Mouse (Mus musculus) thymus, postnatal 10 days (tissue): ENCODE data around the gene Kif1b.

Experiments
- DNase-seq, 2 experiments: peaks; one replicate each; pipeline ENCODE4 v3.0.0; 2021; ENCODE audit warnings: low spot score in 2 of 2

Gene Kif1b

GRCm38 (mm10) chr4:149307596-149308490 lies at the start of gene Kif1b:
Gene Kif1b, minus strand, starts transcription at chr4:149307693.
- peak; percentile 92 to 99 for DNase-seq

DNA sequence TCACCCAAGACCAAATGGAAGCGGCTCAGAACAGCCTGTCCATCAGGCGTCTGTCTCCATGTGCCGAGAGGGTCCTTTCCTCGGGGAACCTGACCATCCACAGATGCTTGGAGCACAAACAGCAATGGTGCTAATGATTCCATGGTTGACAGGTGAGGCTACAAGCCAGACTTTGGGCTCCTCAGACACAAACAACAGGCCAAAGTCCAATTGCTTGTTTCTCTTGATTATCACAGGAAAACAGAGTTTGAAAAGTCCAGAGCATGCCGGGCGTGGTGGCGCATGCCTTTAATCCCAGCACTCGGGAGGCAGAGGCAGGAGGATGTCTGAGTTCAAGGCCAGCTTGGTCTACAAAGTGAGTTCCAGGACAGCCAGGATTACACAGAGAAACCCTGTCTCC lies 47.2 kb upstream of the Kif1b start:
- no peak for DNase-seq

GRCm38 (mm10) chr4:149351596-149352150 lies 44.2 kb upstream of the Kif1b start:
- no peak for DNase-seq

- no peak for DNase-seq
These were observed 41.5 kb upstream of the Kif1b start for GRCm38 (mm10) chr4:149348963-149349362.

GRCm38 (mm10) chr4:149345873-149346272 lies 38.4 kb upstream of the Kif1b start:
- no peak for DNase-seq

GRCm38 (mm10) chr4:149344311-149344710 lies 36.8 kb upstream of the Kif1b start:
- DNase-seq, result no peak

GRCm38 (mm10) chr4:149340680-149341079 lies 33.2 kb upstream of the Kif1b start:
- DNase-seq, result no peak

DNA sequence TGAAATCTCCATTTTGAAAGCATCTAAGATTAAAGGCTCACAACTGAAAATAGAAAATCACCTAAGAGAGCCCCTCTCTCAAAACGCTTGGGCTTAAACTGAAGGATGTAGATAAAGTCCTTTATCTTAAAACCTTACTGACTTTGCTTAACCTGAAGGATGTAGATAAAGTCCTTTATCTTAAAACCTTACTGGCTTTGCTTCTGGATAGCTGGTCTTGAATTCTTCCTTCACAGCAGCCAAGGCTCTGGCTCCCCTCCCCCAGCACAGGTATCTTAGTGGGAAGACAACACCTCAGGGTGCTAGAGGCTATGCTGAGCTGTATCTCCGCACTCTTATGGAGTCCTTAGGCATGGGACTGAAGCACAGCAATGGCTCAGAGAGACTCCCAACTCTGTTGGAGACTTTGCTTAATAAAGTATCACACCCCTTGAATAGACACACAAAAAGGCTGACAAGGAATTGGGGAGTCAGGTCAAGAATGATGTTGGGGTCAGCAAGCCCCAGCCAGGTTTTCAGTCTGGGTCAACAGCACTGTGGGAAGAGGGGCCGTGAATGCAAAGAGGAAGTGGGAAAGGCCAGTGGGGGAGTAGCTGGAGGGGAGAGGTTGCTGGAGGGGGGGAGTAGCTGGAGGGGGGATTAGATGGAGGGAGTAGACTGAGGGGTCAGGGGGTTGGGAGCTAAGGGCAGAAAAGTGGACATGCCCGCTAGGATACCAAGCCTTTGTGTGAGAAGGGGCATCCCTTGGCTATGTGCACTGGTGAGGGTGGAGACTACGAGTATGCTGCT lies 32.1 kb upstream of the Kif1b start:
- no peak for DNase-seq

GRCm38 (mm10) chr4:149338137-149338536 lies 30.6 kb upstream of the Kif1b start:
- no peak for DNase-seq

DNA sequence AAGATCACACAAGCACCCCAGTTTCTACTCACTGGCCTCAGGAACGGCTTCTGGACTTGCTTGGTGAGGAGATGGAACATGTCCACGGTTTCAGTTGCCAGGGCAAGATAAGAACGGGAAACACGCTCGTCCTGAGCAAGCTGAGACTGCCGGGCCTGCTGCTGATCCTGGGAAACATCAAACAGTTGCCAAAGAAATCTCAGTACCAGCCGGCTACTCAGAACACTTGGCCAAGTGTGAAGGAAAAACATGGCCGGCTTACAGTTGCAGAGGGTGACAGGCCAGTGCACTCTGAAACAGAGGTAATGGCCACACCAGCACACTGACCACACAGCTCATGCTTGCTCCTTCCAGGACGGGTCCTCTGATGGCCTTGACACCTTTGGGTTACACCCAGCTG lies 29.9 kb upstream of the Kif1b start:
- no peak for DNase-seq

GRCm38 (mm10) chr4:149336302-149336701 lies 28.8 kb upstream of the Kif1b start:
- DNase-seq, result no peak

DNA sequence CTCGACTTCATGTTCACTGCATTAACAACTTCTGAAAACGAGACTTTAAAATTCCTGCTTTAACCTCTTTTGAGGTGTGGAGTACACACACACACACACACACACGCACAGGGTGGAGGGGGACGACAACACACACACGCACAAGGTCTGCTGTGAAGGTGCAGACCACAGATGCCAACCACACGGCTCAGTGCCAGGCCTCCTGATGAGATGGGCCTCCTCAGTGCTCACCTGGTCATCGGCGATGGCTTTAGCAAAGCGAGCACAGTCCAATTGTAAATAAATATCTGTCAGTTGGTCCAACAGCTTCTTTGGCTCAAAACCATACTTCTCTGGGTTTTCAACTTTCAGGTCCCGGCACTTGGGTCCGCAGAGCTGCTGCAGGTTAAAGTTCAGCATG lies 27.4 kb upstream of the Kif1b start:
- DNase-seq, result no peak

DNA sequence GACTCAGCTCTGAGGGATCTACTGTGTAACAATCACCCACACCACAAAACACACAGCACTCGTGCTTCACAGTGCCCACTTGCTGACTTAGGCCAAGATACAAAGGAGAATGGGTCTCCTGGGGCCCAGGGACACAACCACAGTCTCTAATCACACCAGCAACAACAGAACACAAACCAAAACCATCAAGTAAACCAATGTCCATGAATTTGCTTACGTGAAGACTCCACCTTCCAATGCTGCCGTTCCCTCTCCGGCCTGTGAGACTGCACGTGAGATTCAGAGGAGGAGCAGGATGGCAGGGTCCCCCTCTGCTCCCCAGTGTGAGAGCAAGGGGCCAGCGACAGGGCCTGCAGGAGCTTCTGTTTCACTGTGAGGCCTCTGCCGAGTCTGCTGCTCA lies 25.2 kb upstream of the Kif1b start:
- no peak for DNase-seq

DNA sequence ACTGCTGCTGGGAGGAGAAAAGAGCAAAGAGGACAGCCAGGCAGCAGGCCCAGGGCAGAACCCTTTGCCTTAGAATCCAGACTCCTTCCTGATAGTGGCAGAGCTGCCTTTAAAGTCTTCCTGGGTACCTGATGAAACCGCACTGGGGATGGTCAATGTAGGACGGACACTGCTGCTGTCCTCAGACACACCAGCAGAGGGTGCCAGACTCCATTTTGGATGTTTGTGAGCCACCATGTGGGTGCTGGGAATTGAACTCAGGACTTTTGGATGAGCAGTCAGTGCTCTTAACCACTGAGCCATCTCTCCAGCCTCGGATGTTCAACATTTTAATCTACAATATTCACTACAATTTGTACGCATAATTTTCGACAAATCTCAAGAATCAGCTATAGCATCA lies 23.0 kb upstream of the Kif1b start:
- DNase-seq, result no peak

DNA sequence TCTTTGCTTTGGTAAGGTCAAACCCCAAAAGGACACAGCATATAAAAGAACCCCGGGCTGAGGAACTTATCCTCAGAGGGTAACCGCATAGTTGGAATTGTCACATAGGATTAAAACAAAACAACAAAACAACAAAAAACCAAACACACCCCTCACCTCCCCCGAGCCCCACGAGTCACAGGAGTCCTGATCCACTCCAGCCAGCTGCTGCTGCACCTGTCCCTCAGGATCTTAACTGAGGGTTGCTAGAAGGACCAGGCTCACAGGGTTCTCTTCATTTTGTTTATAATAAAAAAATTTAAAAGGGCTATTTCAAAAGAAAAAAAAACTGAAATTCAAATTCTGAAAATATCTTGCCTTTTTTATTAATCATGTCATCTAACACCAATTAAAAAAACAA lies 21.2 kb upstream of the Kif1b start:
- no peak for DNase-seq

DNA sequence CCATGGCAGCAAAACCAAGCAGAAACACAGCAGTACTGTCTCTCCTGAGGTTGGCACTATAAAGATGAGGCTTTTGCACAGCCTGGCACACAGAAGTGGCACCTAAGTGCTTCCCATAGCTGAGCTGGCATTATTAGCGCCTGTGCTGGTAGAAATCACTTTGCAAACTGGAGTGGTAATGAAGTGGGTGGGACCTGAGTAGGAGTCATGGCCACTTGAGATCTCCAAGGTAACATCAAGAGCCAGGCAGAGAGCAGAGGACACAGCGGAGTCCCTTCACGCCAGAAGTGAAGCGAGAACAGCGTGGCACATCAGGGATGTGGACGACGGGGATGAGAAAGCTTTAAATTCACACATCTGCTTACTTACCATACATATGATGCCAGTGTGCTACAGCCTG lies 19.8 kb upstream of the Kif1b start:
- no peak for DNase-seq

- no peak for DNase-seq
These were observed 18.1 kb upstream of the Kif1b start for GRCm38 (mm10) chr4:149325411-149326162.

- DNase-seq, result no peak
These were observed 16.2 kb upstream of the Kif1b start for GRCm38 (mm10) chr4:149323730-149324129.

GRCm38 (mm10) chr4:149322718-149323117 lies 15.2 kb upstream of the Kif1b start:
- DNase-seq, result no peak

GRCm38 (mm10) chr4:149322286-149322685 lies 14.8 kb upstream of the Kif1b start:
- no peak for DNase-seq

DNA sequence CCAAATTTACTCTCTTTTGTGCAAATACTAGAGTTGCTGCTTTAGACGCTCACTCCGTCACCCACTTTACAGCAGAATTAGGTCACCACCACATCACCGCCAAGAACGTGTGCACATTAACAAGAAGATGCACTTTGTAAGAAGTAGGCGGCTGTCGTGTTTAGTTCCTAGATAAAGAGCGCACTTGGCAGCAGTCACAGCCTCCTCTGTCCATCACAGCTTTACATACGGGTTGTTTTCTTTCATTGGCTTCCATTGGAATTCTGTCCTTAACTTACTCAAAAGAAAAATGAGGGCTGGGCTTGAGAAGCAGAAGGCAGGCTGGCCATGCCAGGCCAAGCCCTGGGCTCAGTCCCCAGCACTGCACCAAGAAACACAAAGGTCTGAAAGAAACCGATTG lies 11.6 kb upstream of the Kif1b start:
- DNase-seq, result no peak

DNA sequence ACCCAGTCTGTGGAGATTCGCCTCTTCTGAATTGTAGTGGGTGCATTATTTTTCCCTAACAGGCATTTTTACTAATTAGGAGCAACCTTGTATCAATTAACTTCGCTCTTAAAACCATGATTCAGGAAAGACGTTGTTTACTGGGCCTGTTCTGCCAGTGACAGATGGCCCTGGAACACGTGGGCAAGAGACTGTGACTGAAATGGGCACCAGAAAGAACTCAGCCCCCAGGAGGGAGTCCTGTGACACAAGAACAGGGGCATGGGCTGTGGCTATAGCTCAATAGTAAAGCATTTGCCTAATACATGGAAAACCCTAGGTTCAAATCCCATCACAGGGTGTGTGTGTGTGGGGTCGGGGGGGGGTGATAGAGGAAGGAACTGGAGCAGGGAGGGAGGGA lies 9.9 kb upstream of the Kif1b start:
- no peak for DNase-seq
